Mouse (Mus musculus): ENCODE results near the gene Gm10912.
"Not testable (repeated sequence)": the region's sequence is repeated elsewhere in the genome, so short reads cannot be mapped to it uniquely, and the experiment has no call there.

Gm10912 gene

DNA sequence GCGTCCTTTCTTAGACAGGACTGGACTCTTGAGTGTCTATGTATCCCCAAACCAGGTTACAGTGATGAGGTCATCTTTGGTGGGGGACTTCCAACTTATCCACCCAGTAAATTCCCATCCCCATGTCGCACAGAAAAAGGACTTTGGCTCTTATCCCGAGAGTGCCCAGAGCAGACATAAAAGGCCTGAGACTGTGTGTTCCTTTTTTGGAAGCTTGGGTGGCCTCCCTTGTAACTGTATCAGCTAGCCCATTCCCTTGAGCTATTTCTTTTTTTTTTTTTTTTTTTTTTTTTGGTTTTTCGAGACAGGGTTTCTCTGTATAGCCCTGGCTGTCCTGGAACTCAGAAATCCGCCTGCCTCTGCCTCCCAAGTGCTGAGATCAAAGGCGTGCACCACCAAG lies at the start of gene Gm10912:
TSS of gene Gm10912 (plus strand) at position 301 of the 400 bp plus-strand sequence.
- not testable (repeated sequence) for DNase-seq (ENCODE audit: low read depth, low spot score)

DNA sequence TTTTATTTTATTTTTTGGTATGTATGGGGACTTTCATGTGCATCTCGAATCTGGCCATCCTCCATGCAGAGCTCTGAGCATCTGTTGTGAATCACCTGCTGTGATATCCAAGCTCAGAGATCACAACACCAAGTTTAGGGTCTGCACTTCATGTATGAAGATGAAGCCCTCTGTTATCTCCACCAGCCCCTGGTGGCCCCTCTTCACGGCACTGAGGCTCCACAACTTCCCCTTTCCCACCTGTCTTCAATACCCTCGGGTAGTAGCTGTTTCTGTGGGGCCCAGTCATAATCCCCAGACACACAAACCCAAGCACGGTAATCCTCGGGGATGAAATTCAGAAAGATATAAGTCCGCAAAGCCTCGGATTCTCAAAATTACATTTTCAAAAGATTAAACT lies 42.5 kb upstream of the Gm10912 start:
- no peak for DNase-seq (ENCODE audit: low read depth, low spot score)

- no peak for DNase-seq (ENCODE audit: low read depth, low spot score)
Measured at GRCm38 (mm10) chr2:104024656-104025055, 41.0 kb upstream of the Gm10912 start.

DNA sequence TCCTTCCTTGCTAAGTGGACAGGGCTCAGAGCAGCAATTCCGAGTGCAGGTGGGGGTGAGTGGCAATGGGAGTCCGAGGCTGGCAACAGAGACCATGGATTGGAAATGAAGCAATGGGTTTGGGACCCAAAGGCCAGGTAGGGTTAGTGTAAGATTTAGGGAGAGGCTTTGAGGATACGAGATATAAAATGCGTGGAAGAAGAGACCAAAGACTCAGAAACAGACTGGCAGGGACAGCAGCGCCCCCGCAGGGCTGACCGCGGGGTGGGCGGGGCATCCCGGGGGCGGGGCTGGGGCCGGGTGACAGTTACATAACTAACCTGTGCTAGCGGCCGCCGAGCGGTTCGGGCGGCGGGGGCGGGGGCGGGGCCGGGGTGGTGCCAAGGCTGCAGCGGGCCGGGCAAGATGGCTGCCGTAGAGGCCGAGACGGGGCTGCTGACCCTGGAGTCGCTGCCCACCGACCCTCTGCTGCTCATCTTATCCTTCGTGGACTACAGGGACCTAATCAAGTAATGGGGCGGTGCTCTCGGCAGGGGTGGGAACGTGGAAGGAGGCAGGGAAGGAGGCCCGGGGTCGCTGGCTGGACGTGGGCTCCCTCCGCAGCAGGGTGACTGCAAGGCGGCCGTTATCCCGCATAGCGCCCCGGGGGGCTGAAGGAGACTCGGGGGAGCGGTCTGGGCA lies 38.0 kb upstream of the Gm10912 start, which contains the start of gene Fbxo3:
TSS of gene Fbxo3 (plus strand) at position 264 of the 681 bp plus-strand sequence.
- DNase-seq (ENCODE audit: low read depth, low spot score) = peak; percentile 92

DNA sequence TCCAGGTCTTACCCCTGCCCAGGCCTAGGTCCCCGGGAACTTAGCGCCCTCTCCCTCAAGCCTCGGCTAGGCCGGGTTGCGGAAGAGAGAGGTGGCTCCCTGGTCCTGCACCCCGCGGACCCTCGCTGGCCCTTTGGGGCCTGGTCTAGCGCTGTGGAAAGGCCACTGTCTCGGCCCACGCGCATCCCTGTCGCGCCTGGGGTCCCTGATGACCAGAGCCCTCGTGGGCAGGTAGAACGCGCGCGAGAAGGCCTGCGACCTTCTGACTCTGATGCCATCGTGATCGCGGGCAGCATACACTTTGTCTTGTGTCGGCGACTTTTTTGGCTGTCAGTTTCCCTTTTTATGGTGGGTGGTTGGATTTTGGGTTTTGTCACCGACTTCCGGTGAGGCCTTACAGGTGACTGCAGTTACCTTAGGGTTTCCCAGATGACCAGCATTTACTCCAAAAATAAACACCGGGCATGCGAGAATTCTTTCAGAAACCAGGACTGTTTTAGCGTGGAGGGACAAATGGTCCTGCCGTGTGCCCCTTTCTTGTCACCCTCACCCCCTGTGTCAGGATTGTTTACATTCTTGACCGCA lies 37.4 kb upstream of the Gm10912 start, which contains the start of gene 4931422A03Rik:
TSS of gene 4931422A03Rik (minus strand) at position 223 of the 585 bp plus-strand sequence.
- DNase-seq (ENCODE audit: low read depth, low spot score) = peak; percentile 59

DNA sequence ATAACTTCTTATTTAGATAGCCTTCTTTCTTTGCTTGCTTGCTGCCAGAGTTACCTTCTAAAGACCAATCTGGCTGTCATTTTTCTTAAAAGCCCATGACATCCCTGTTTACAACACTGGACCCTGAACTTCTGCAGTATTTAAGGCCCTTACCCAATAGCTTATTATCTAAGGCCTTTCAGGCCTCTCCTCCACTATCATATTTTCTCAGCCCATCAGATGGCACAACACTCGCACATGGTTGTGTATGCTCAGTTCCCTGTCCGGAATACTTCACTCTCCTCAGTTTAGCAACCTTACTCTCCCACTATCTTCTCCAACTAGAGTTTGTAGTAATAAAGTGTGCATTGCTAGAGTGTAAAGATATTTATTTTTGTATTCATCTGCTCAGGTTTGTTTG lies 36.6 kb upstream of the Gm10912 start:
- DNase-seq (ENCODE audit: low read depth, low spot score) = no peak

- no peak for DNase-seq (ENCODE audit: low read depth, low spot score)
Measured at GRCm38 (mm10) chr2:104030381-104030780, 35.2 kb upstream of the Gm10912 start.

DNA sequence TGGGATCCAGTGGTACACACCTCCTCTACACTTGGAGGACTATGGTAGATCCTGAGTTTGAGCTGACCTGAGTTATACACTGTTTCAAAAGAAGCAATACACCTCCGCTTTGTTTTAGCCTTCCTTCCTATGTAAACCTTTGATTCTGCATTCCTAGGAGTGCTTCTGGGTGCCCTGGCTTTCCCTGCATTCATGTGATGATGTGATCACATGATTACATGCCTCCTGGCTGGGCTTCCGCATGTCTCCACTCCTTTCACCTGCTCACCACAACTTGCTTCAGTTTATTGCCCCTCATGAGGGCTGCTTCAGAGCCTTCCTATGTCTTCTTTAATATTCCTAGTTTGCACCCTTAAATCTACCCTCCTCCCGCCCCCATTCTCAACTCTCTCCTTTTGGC lies 33.6 kb upstream of the Gm10912 start:
- no peak for DNase-seq (ENCODE audit: low read depth, low spot score)

DNA sequence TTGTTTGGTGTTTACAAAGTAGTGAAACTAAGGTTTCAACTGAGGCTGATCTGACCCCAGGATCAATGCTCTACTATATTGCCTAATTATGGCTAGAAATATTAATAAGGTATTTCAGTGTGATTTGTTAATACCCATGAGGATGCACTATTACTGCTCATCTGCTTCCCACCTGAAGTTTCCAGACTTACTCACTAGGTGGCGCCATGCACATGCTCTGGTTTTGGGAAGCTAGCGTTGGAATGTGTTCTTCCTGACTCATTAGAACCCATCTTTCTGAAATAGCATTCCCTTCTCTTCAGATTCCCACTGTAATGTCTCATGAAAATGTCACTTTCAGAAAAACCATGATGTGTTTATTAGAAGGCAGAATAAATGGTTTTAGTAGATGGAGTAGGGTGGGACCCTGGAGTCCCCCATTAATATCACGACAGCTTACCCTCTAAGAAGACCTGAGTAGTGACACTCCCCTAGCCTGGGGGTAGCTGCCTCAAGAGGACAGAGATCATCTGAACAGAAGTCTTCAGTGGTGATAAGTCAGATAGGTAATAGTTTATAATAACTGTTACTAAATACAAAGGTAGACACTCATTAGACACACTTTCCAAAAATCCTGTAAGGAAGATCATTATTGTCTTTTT lies 30.7 kb upstream of the Gm10912 start:
- peak; percentile 55 for DNase-seq (ENCODE audit: low read depth, low spot score)

GRCm38 (mm10) chr2:104035595-104035994 lies 30.0 kb upstream of the Gm10912 start:
- DNase-seq (ENCODE audit: low read depth, low spot score) = no peak

GRCm38 (mm10) chr2:104036316-104036715 lies 29.3 kb upstream of the Gm10912 start:
- DNase-seq (ENCODE audit: low read depth, low spot score) = no peak

DNA sequence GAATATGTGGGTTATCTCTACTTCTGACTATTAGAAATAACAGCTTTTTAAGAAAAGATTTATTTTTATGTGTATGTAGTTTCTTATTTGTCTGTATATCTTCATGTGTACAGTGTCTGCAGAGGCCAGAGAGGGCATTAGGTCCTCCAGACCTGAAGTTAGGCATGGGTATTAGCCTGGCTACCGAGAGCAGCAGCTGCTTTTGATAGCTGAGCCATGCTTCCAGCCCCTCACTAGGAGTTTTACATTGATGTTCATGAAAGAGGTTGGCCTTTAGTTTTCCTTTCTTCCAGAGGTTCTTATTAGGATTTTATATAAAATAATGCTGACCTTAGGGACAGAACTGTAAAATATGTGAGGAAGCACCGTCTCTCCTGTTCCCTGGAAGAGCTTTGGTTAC lies 27.4 kb upstream of the Gm10912 start:
- DNase-seq (ENCODE audit: low read depth, low spot score) = no peak

- DNase-seq (ENCODE audit: low read depth, low spot score) = no peak
Measured at GRCm38 (mm10) chr2:104041632-104042031, 24.0 kb upstream of the Gm10912 start.

- DNase-seq (ENCODE audit: low read depth, low spot score) = no peak
Measured at GRCm38 (mm10) chr2:104042766-104043165, 22.9 kb upstream of the Gm10912 start.

GRCm38 (mm10) chr2:104043624-104044478 lies 21.8 kb upstream of the Gm10912 start:
- no peak for DNase-seq (ENCODE audit: low read depth, low spot score)

- no peak for DNase-seq (ENCODE audit: low read depth, low spot score)
Measured at GRCm38 (mm10) chr2:104044479-104045080, 21.0 kb upstream of the Gm10912 start.

- DNase-seq (ENCODE audit: low read depth, low spot score) = no peak
Measured at GRCm38 (mm10) chr2:104058381-104058780, 7.2 kb upstream of the Gm10912 start.

GRCm38 (mm10) chr2:104058954-104059353 lies 6.7 kb upstream of the Gm10912 start:
- no peak for DNase-seq (ENCODE audit: low read depth, low spot score)

DNA sequence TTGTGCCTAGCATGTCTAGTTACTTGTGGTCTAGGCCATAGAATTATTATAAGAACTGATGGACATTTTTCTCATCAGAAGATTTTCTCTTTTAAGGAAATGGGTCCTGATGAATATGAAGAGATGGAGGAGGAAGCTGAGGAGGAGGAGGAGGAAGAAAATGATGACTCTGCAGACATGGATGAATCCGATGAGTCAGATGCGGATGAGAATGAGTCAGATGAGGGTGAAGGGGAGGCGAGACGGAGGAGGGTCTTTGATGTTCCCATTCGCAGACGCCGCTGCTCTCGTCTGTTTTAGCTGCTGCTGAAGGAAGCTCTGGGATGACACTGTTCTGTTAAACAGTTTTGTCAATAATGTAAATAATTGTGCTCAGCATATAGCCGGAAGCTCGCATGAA lies 5.8 kb upstream of the Gm10912 start:
- no peak for DNase-seq (ENCODE audit: low read depth, low spot score)

DNA sequence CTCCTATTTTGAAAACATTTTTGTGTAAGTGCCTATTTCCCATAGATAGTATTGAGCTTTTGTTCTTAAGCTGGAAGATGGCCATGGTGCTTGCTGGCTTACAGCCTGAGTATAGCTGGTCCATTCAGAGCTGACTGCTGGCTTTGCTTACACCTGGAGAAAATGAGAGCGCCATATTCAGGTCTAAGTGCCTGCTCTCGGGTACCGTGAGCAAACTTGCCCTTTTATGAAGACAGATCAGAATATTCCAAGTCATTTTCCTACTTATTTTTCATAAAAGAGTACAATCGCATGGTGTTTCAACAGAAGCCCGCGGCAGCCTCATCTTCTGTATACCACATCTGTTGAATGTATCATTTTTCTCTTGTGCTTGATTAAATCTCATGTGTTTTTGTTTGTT lies 4.6 kb upstream of the Gm10912 start:
- no peak for DNase-seq (ENCODE audit: low read depth, low spot score)

- DNase-seq (ENCODE audit: low read depth, low spot score) = no peak
Measured at GRCm38 (mm10) chr2:104062665-104063064, 3.0 kb upstream of the Gm10912 start.

Measured in A20 (cell line).